Mouse (Mus musculus): ENCODE data around the gene Akap7.
A peak's percentile ranks its signal among the peaks of the same experiment; 100 is the strongest.

DNA sequence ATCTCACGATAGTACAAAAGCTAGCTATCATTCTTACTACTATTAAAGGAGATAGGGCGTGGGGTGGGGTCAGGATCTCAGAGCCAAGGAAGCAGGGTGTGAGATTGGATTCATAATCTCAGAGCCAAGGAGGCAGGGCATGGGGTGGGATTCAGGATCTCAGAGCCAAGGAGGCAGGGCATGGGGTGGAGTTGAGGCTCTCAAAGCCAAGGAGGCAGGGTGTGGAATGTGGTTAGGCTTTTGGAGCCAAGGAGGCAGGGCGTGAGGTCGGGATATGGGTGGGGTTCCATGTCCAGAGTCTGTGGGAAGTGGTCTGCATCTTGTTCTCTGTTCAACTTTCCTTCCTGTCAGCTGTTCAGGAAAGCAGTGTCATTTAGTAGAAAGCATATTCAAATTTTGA, 16.6 kb downstream of the Akap7 start:
- no peak for TF ChIP-seq CTCF (IDR thresholded peaks at IDR 0.05)
- 0 out of 2 replicates have a peak, but pooled peaks have one; percentile 5 for TF ChIP-seq POLR2A (IDR thresholded peaks at IDR 0.05; ENCODE audit: insufficient read depth, low read depth, low read length)
